Mouse (Mus musculus) limb, embryonic 14.5 days (tissue): ENCODE data around the gene Esrrg. TPM values are rescaled to one million over a fixed set of nuclear protein-coding genes. Genes with fewer than 3 reads are reported as not detected.

Source experiments
- ATAC-seq: fragments of 200-750 bp; cut with Nextera tagmentation; 2 replicates; pipeline ENCODE4 v1.8.0; 2017; ENCODE audit warnings: low read depth, moderate number of reproducible peaks, moderate TSS enrichment; ENCODE audit not compliant: low FRiP score
- DNase-seq: peaks from one replicate; pipeline ENCODE4 v3.0.0-alpha.2; 2015; ENCODE audit warnings: low spot score
- H3K27ac ChIP-seq: fragments of 300-500 bp; sonication (generic); replicated peaks from 2 replicates; pipeline ENCODE4 v1.5.1; 2014; ENCODE audit warnings: low read depth, mild to moderate bottlenecking, low read length, moderate library complexity, mixed read lengths
- H3K27me3 ChIP-seq: fragments of 300-500 bp; sonication (generic); 2 replicates; pipeline ENCODE4 v1.6.1; 2014; ENCODE audit warnings: low read length, mixed read lengths; ENCODE audit not compliant: control insufficient read depth, insufficient read depth
- H3K36me3 ChIP-seq: fragments of 300-500 bp; sonication (generic); 2 replicates; pipeline ENCODE4 v1.6.1; 2014; ENCODE audit warnings: mild to moderate bottlenecking, low read length, moderate library complexity, mixed read lengths; ENCODE audit not compliant: control insufficient read depth, insufficient read depth
- H3K4me1 ChIP-seq: fragments of 300-500 bp; sonication (generic); 2 replicates; pipeline ENCODE4 v1.6.1; 2014; ENCODE audit warnings: antibody characterized with exemption, low read length, mixed read lengths; ENCODE audit not compliant: control insufficient read depth, insufficient read depth
- H3K4me2 ChIP-seq: fragments of 300-500 bp; sonication (generic); replicated peaks from 2 replicates; pipeline ENCODE4 v1.6.1; 2014; ENCODE audit warnings: low read depth, mild to moderate bottlenecking, low read length, moderate library complexity; ENCODE audit not compliant: severe bottlenecking
- H3K4me3 ChIP-seq: fragments of 300-500 bp; sonication (generic); replicated peaks from 2 replicates; pipeline ENCODE4 v1.5.1; 2014; ENCODE audit warnings: low read length
- H3K9ac ChIP-seq: fragments of 300-500 bp; sonication (generic); 2 replicates; pipeline ENCODE4 v1.6.1; 2014; ENCODE audit warnings: mild to moderate bottlenecking, low read depth, low read length, moderate library complexity; ENCODE audit not compliant: severe bottlenecking
- H3K9me3 ChIP-seq: fragments of 300-500 bp; sonication (generic); 2 replicates; pipeline ENCODE4 v1.6.1; 2016; ENCODE audit warnings: low read length; ENCODE audit not compliant: control insufficient read depth
- POLR2A ChIP-seq: fragments of 200-500 bp; IDR thresholded peaks from 2 replicates; pipeline ENCODE4 v1.8.0; 2012; ENCODE audit warnings: inconsistent platforms, mild to moderate bottlenecking, moderate library complexity, borderline replicate concordance; ENCODE audit not compliant: insufficient read depth, insufficient read length; ENCODE audit errors: extremely low read depth
- WGBS: fragments of 180-500 bp; shearing (Covaris S2); extraction: QIAGEN DNeasy Blood & Tissue Kit; methylation state at CpG from one replicate; pipeline ENCODE4 v1.1.7; 2014; 5-methylcytosine and 5-hydroxymethylcytosine counted together
- polyA plus RNA-seq, 2 experiments: library from polyadenylated mRNA; depleted of rRNA in 1 of 2; stranded (reverse) in 1 of 2; unstranded in 1 of 2; fragments of >200 nt; fragmentation: Nextera tagmentation in 1 of 2; extraction: Ambion mirVana in 1 of 2; gene quantifications; 2 replicates each; pipeline versions ENCODE4 v1.2.1 to v1.2.3; 2012 to 2014

Esrrg gene
- polyA plus RNA-seq, 2 experiments: 1.1 to 1.5 TPM

DNA sequence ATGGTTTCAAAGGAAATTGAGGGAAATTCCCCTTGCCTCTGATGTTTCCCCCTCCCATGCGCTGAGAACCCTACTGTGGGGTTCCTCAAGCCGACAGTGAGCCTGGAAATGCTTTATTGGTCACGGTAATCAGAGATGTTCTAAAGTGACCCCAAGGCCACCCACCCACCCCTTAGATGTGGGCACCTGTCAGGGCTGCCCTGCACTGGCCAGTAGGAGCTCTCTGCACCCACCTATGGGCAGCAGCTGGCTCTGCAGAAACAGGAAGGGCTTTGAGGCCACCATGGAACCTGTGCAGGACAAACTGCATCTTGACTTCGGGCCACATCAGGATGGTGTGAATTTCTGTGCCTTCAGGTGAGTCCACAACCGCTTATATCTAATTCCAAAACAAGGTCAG, 401.3 kb downstream of the Esrrg start:
- Histone ChIP-seq H3K36me3 (no peaks in the 10 kb centered on the region), H3K27ac (no peak overlapping the region), H3K4me1 (no peaks in the 10 kb centered on the region), H3K9ac (no peak overlapping the region), H3K9me3 (no peaks in the 10 kb centered on the region), H3K27me3 (peaks cover 10% of the 10 kb centered on the region; the same call in 1 of the 2 replicates), H3K4me3 (no peak overlapping the region), H3K4me2 (no peak overlapping the region)
- DNase-seq: no peak
- no peak for ATAC-seq
- TF ChIP-seq POLR2A: no peak
- 56% methylated on average over 5 of the region's 5 CpGs for WGBS

GRCm38 (mm10) chr1:188010860-188011259, 402.3 kb downstream of the Esrrg start:
- ATAC-seq (no peak), DNase-seq (no peak)
- no peak for TF ChIP-seq POLR2A
- no peaks in the 10 kb centered on the region for H3K9me3 ChIP-seq
- no peak overlapping the region for H3K4me3 ChIP-seq
- H3K4me1 ChIP-seq: no peaks in the 10 kb centered on the region
- H3K36me3 ChIP-seq: no peaks in the 10 kb centered on the region
- no peak overlapping the region for H3K27ac ChIP-seq
- WGBS: 48% methylated on average over 1 of the region's 1 CpGs
- H3K4me2 ChIP-seq: no peak overlapping the region
- H3K9ac ChIP-seq: no peak overlapping the region
- peaks cover 10% of the 10 kb centered on the region; the same call in 1 of the 2 replicates for H3K27me3 ChIP-seq

- Histone ChIP-seq H3K9ac (no peak overlapping the region), H3K4me1 (peaks cover 6% of the 10 kb centered on the region), H3K4me3 (no peak overlapping the region), H3K4me2 (no peak overlapping the region), H3K9me3 (no peaks in the 10 kb centered on the region), H3K27me3 (no peaks in the 10 kb centered on the region), H3K36me3 (no peaks in the 10 kb centered on the region), H3K27ac (no peak overlapping the region)
- no peak for TF ChIP-seq POLR2A
- WGBS: 74% methylated on average over 4 of the region's 4 CpGs
- ATAC-seq: no peak
- DNase-seq: no peak
Observed at GRCm38 (mm10) chr1:188014411-188014810, 405.8 kb downstream of the Esrrg start.

DNA sequence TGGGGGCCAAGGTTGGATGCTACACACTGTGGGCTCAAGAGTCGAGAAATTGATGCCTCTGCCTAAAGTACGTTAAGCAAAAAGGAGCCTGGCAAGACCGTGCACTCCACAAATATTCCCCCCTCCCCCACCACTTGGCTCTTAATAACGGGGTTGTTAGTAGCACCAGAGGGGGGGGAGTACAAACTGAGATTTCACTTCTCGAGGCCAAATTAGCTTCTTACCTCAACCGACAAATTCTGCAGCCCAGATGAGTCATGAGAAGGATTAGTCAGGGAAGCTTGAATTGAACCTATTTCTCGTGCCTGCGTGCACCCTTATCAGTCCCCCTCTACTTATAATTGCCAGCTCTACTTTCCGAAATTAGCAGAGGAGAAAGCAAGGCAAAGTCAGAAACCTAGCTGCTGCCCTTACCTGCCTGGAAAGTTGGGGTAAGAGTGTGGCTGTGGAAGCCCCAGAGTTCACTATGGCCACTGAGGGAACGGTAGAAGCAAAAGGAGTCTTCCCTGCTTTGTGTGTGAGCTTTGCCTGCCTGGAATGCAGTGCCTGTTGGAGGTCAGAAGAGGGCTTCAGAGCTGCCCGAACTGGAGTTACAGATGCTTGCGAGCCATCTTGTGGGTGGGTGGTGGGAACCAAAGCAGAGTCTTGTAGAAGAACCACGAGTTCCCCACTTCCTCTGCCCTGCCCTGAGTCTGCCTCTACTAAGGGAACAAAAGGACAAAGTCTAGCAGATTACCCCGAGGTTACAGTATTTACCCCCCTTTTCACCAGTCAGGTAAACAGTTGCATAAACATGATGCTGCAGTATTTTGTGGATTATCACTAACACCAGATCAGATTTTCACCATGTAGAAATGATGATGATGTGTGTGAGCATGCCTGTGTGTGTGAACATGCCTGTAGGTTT, 409.6 kb downstream of the Esrrg start:
- peaks cover 6% of the 10 kb centered on the region for H3K4me1 ChIP-seq
- DNase-seq: no peak
- H3K4me2 ChIP-seq: peak overlapping the region; percentile 17; the same call in 1 of the 2 replicates
- no peak overlapping the region for H3K4me3 ChIP-seq
- no peaks in the 10 kb centered on the region for H3K9me3 ChIP-seq
- H3K36me3 ChIP-seq: no peaks in the 10 kb centered on the region
- H3K27me3 ChIP-seq: no peaks in the 10 kb centered on the region
- no peak overlapping the region for H3K9ac ChIP-seq
- H3K27ac ChIP-seq: no peak overlapping the region
- 40% methylated on average over 14 of the region's 14 CpGs for WGBS
- no peak for TF ChIP-seq POLR2A
- no peak for ATAC-seq

GRCm38 (mm10) chr1:188029205-188029604, 420.6 kb downstream of the Esrrg start:
- 24% methylated on average over 8 of the region's 8 CpGs for WGBS
- H3K4me3 ChIP-seq: no peak overlapping the region
- TF ChIP-seq POLR2A: no peak
- H3K36me3 ChIP-seq: no peaks in the 10 kb centered on the region
- H3K4me2 ChIP-seq: no peak overlapping the region
- H3K4me1 ChIP-seq: no peaks in the 10 kb centered on the region
- no peak overlapping the region for H3K9ac ChIP-seq
- peaks cover 13% of the 10 kb centered on the region; the same call in 1 of the 2 replicates for H3K27me3 ChIP-seq
- H3K9me3 ChIP-seq: no peaks in the 10 kb centered on the region
- no peak overlapping the region for H3K27ac ChIP-seq
- DNase-seq (no peak), ATAC-seq (no peak)

DNA sequence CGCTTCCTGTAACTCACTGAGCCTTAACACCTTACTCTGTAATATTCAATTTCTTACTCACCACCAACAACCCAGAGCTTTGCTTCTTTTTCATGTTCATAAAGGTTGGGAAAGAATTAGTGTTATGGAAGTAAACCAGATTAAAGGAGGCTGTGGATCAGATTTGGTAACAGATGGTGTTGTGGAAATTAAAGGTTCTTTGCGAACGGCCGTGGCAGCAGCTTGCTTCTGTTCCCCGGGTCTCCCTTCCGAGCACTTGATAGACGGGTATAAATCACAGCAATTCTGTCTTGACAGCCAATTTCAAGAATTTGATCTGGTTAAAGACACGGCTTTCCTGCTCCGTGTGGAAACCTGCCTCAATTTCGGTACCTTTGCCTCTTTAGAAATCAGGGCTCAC, 421.5 kb downstream of the Esrrg start:
- H3K27me3 ChIP-seq: peaks cover 13% of the 10 kb centered on the region; the same call in 1 of the 2 replicates
- H3K4me3 ChIP-seq: no peak overlapping the region
- ATAC-seq: no peak
- H3K27ac ChIP-seq: no peak overlapping the region
- H3K36me3 ChIP-seq: no peaks in the 10 kb centered on the region
- no peaks in the 10 kb centered on the region for H3K9me3 ChIP-seq
- 12% methylated on average over 10 of the region's 10 CpGs for WGBS
- H3K4me2 ChIP-seq: no peak overlapping the region
- DNase-seq: no peak
- no peaks in the 10 kb centered on the region for H3K4me1 ChIP-seq
- no peak for TF ChIP-seq POLR2A
- H3K9ac ChIP-seq: no peak overlapping the region
